ENCODE assay signal across 29 mouse cellular contexts in genomic region chr13:12428556-12428955, GRCm38 (mm10).
"Had no signal": no experiment of that assay in that cellular context is flagged by ENCODE, and none has a peak within 500 bp of the region (broad histone marks: within the 10 kb centered on the region; RNA-seq: fewer than 3 reads in every experiment).

No protein-coding gene starts in this region.

- H3K9ac ChIP-seq: heart, embryonic 12.5 days; heart, embryonic 13.5 days; heart, embryonic 15.5 days; hindbrain, embryonic 12.5 days; hindbrain, embryonic 13.5 days; hindbrain, embryonic 14.5 days; hindbrain, embryonic 15.5 days; intestine, embryonic 15.5 days; kidney, embryonic 15.5 days had no signal

- H3K9me3 ChIP-seq: heart, embryonic 12.5 days; heart, embryonic 13.5 days; heart, embryonic 15.5 days; hindbrain, embryonic 10.5 days; hindbrain, embryonic 12.5 days; hindbrain, embryonic 13.5 days; hindbrain, embryonic 15.5 days; intestine, embryonic 15.5 days; kidney, embryonic 15.5 days had no signal

- H3K27ac ChIP-seq: heart, embryonic 13.5 days; heart, embryonic 15.5 days; hindbrain, embryonic 10.5 days; hindbrain, embryonic 12.5 days; hindbrain, embryonic 13.5 days; hindbrain, embryonic 14.5 days; hindbrain, embryonic 15.5 days; hindbrain, postnatal 0 days; intestine, embryonic 15.5 days; kidney, embryonic 15.5 days; kidney, postnatal 0 days; layer of hippocampus, adult 2 months; left cerebral cortex, adult 2 months had no signal

- H3K27me3 ChIP-seq: heart, embryonic 12.5 days; heart, embryonic 13.5 days; heart, embryonic 15.5 days; hindbrain, embryonic 12.5 days; hindbrain, embryonic 13.5 days; hindbrain, embryonic 15.5 days; intestine, embryonic 15.5 days; kidney, embryonic 15.5 days had no signal

- H3K4me3 ChIP-seq: heart, embryonic 12.5 days; heart, embryonic 13.5 days; heart, embryonic 15.5 days; hindbrain, embryonic 10.5 days; hindbrain, embryonic 12.5 days; hindbrain, embryonic 13.5 days; hindbrain, embryonic 15.5 days; intestine, embryonic 15.5 days; kidney, embryonic 15.5 days; layer of hippocampus, adult 2 months; left cerebral cortex, adult 2 months had no signal

- H3K4me1 ChIP-seq: heart, embryonic 12.5 days; heart, embryonic 13.5 days; heart, embryonic 15.5 days; hindbrain, embryonic 10.5 days; hindbrain, embryonic 12.5 days; hindbrain, embryonic 13.5 days; hindbrain, embryonic 15.5 days; intestine, embryonic 15.5 days; kidney, embryonic 15.5 days had no signal

- DNase-seq: heart, postnatal 10 days; heart, postnatal 14 days; heart, postnatal 36 days; kidney, adult 11 months; kidney, adult 18-20 months; kidney, adult 2 months; kidney, adult 8-10 months; kidney, adult 9 months; kidney, postnatal 10 days; kidney, postnatal 14 days; kidney, postnatal 25 days; kidney, postnatal 36 days; kidney, postnatal 4 days; layer of hippocampus, adult 9-11 months; layer of hippocampus, postnatal 36 days had no signal
